Mouse (Mus musculus): ENCODE results near the gene Slc36a4. TPM values are rescaled to one million over a fixed set of nuclear protein-coding genes. Genes with fewer than 3 reads are reported as not detected.

Slc36a4 gene
- total RNA-seq, 2 experiments from 2014 or later, result 22.4 to 36.5 TPM

- DNase-seq (ENCODE audit: low spot score in 2 of 2), result no peak
These were observed 11.8 kb downstream of the Slc36a4 start for GRCm38 (mm10) chr9:15721226-15721833.

GRCm38 (mm10) chr9:15722506-15722905 is 13.0 kb downstream of the Slc36a4 start:
- DNase-seq (ENCODE audit: low spot score in 2 of 2), result no peak

- no peak for DNase-seq (ENCODE audit: low spot score in 2 of 2)
These were observed 17.6 kb downstream of the Slc36a4 start for GRCm38 (mm10) chr9:15727168-15727567.

GRCm38 (mm10) chr9:15731758-15732748 is 22.5 kb downstream of the Slc36a4 start:
- no peak for DNase-seq (ENCODE audit: low spot score in 2 of 2)

GRCm38 (mm10) chr9:15734056-15734866 is 24.7 kb downstream of the Slc36a4 start:
- no peak for DNase-seq (ENCODE audit: low spot score in 2 of 2)

- DNase-seq (ENCODE audit: low spot score in 2 of 2), result no peak
These were observed 25.3 kb downstream of the Slc36a4 start for GRCm38 (mm10) chr9:15734867-15735131.

GRCm38 (mm10) chr9:15737522-15737921 is 28.0 kb downstream of the Slc36a4 start:
- DNase-seq (ENCODE audit: low spot score in 2 of 2), result no peak

GRCm38 (mm10) chr9:15741428-15741827 is 31.9 kb downstream of the Slc36a4 start:
- no peak for DNase-seq (ENCODE audit: low spot score in 2 of 2)

- no peak for DNase-seq (ENCODE audit: low spot score in 2 of 2)
These were observed 32.4 kb downstream of the Slc36a4 start for GRCm38 (mm10) chr9:15741931-15742330.

GRCm38 (mm10) chr9:15745985-15746607 is 36.6 kb downstream of the Slc36a4 start:
- no peak for DNase-seq (ENCODE audit: low spot score in 2 of 2)

GRCm38 (mm10) chr9:15746636-15747035 is 37.1 kb downstream of the Slc36a4 start:
- DNase-seq (ENCODE audit: low spot score in 2 of 2), result no peak

GRCm38 (mm10) chr9:15748383-15748782 is 38.8 kb downstream of the Slc36a4 start:
- DNase-seq (ENCODE audit: low spot score in 2 of 2), result no peak

- DNase-seq (ENCODE audit: low spot score in 2 of 2), result no peak
These were observed 49.8 kb downstream of the Slc36a4 start for GRCm38 (mm10) chr9:15759318-15759717.

GRCm38 (mm10) chr9:15766379-15766778 is 56.8 kb downstream of the Slc36a4 start:
- no peak for DNase-seq (ENCODE audit: low spot score in 2 of 2)

GRCm38 (mm10) chr9:15766821-15767220 is 57.3 kb downstream of the Slc36a4 start:
- no peak for DNase-seq (ENCODE audit: low spot score in 2 of 2)

- no peak for DNase-seq (ENCODE audit: low spot score in 2 of 2)
These were observed 63.2 kb downstream of the Slc36a4 start for GRCm38 (mm10) chr9:15772766-15773165.

- no peak for DNase-seq (ENCODE audit: low spot score in 2 of 2)
These were observed 63.9 kb downstream of the Slc36a4 start for GRCm38 (mm10) chr9:15773426-15773825.

- DNase-seq (ENCODE audit: low spot score in 2 of 2), result no peak
These were observed 65.4 kb downstream of the Slc36a4 start for GRCm38 (mm10) chr9:15774911-15775310.

- DNase-seq (ENCODE audit: low spot score in 2 of 2), result no peak
These were observed 72.4 kb downstream of the Slc36a4 start for GRCm38 (mm10) chr9:15781936-15782335.

- DNase-seq (ENCODE audit: low spot score in 2 of 2), result no peak
These were observed 76.7 kb downstream of the Slc36a4 start for GRCm38 (mm10) chr9:15786192-15786591.

GRCm38 (mm10) chr9:15786610-15787009 is 77.1 kb downstream of the Slc36a4 start:
- DNase-seq (ENCODE audit: low spot score in 2 of 2), result no peak
